Mouse (Mus musculus) forebrain, embryonic 14.5 days (tissue): Measurements from ENCODE around the gene Hsf5. TPM values are rescaled to one million over a fixed set of nuclear protein-coding genes. Genes with fewer than 3 reads are reported as not detected.
A peak's percentile ranks its signal among the peaks of the same experiment; 100 is the strongest.

Source experiments
- ATAC-seq: fragments of 200-750 bp; cut with Nextera tagmentation; 2 replicates; pipeline ENCODE4 v1.8.0; 2017; ENCODE audit warnings: mild to moderate bottlenecking, moderate library complexity
- DNase-seq: peaks from one replicate; pipeline ENCODE4 v3.0.0-alpha.2; 2015; ENCODE audit warnings: low spot score
- H3K27ac ChIP-seq: fragments of 300-500 bp; sonication (generic); 2 replicates; pipeline ENCODE4 v1.5.1; 2014; ENCODE audit warnings: low read depth, mild to moderate bottlenecking, control low read depth, low read length, moderate library complexity
- H3K27me3 ChIP-seq: fragments of 300-500 bp; sonication (generic); replicated peaks from 2 replicates; pipeline ENCODE4 v1.6.1; 2014; ENCODE audit warnings: low read length, control low read depth, mixed read lengths; ENCODE audit not compliant: control insufficient read depth, insufficient read depth
- H3K36me3 ChIP-seq: fragments of 300-500 bp; sonication (generic); 2 replicates; pipeline ENCODE4 v1.6.1; 2014; ENCODE audit warnings: low read length, control low read depth; ENCODE audit not compliant: control insufficient read depth, insufficient read depth
- H3K4me1 ChIP-seq: fragments of 300-500 bp; sonication (generic); 2 replicates; pipeline ENCODE4 v1.6.1; 2014; ENCODE audit warnings: antibody characterized with exemption, low read length, control low read depth; ENCODE audit not compliant: control insufficient read depth, insufficient read depth
- H3K4me2 ChIP-seq: fragments of 300-500 bp; sonication (generic); 2 replicates; pipeline ENCODE4 v1.6.1; 2014; ENCODE audit warnings: mild to moderate bottlenecking, control low read depth, low read length
- H3K4me3 ChIP-seq: fragments of 300-500 bp; sonication (generic); 2 replicates; pipeline ENCODE4 v1.5.1; 2014; ENCODE audit warnings: low read depth, low read length, control low read depth
- H3K9ac ChIP-seq: fragments of 300-500 bp; sonication (generic); 2 replicates; pipeline ENCODE4 v1.6.1; 2014; ENCODE audit warnings: mild to moderate bottlenecking, low read length, control low read depth, moderate library complexity
- H3K9me3 ChIP-seq: fragments of 300-500 bp; sonication (generic); replicated peaks from 2 replicates; pipeline ENCODE4 v1.6.1; 2016; ENCODE audit warnings: low read length, control low read depth, mixed read lengths; ENCODE audit not compliant: control insufficient read depth
- WGBS: fragments of 180-500 bp; shearing (Covaris S2); extraction: QIAGEN DNeasy Blood & Tissue Kit; methylation state at CpG from one replicate; pipeline ENCODE4 v1.1.7; 2014; 5-methylcytosine and 5-hydroxymethylcytosine counted together
- polyA plus RNA-seq: library from polyadenylated mRNA; unstranded; fragments of >200 nt; fragmentation: Nextera tagmentation; extraction: Ambion mirVana; gene quantifications from 2 replicates; pipeline ENCODE4 v1.2.1, GENCODE M21; 2014

Hsf5 gene
- polyA plus RNA-seq, 1 experiment from 2014 or later = 0.36 TPM

DNA sequence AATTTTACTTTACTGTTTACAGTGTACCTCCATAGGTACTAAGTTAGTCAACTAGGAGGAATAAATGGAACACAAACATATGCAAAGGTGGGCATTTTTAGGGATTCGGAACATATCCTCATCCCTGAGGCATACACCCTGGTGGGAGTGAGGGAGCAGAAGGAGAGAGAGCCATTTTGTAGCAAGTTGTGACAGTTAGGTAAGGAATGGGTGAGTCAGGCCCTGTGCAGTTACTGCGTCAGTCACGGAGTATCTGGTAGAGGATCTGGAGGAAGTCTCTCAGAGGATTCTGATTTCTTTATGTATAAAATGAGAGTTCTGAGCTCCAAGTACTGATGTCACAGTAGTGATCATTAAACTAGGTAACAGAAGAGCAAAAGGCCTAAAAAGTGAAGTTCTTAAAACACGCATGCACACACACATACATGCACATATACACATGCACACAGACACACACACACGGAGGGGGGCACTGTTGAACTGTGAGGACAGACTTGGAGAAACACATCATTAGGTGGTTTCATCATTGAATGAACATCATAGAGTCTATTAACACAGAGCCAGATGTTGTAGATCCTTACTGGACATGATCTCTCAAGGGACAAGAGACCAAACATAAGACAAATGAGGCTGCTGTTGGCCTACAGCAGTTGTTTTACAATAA lies 29.6 kb upstream of the Hsf5 start:
- Histone ChIP-seq H3K27ac (no peak overlapping the region), H3K27me3 (no peaks in the 10 kb centered on the region), H3K9ac (no peak overlapping the region), H3K36me3 (no peaks in the 10 kb centered on the region), H3K4me1 (peaks cover 5% of the 10 kb centered on the region), H3K4me3 (no peak overlapping the region), H3K9me3 (no peaks in the 10 kb centered on the region), H3K4me2 (no peak overlapping the region)
- DNase-seq (no peak), ATAC-seq (no peak)
- WGBS = 95% methylated on average over 5 of the region's 5 CpGs

DNA sequence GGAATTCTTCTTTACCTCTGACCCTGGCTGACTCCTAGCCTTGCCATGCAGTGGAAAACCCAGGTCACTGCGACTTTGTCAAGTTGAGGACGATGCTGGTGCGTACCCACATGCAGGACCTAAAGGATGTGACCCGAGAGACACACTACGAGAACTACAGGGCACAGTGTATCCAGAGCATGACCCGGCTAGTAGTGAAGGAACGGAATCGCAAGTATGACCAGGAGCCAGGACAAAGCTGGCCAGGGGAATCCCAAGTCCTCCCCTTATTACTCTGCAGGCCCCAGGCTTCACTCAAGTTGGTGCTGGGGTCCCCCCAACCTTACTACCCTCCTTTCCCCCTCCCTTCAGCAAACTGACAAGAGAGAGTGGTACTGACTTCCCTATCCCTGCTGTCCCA lies 27.4 kb upstream of the Hsf5 start:
- no peaks in the 10 kb centered on the region for H3K9me3 ChIP-seq
- no peak overlapping the region for H3K9ac ChIP-seq
- ATAC-seq (no peak), DNase-seq (no peak)
- peaks cover 3% of the 10 kb centered on the region; the same call in 1 of the 2 replicates for H3K36me3 ChIP-seq
- 93% methylated on average over 8 of the region's 8 CpGs for WGBS
- H3K27me3 ChIP-seq = no peaks in the 10 kb centered on the region
- no peak overlapping the region for H3K4me3 ChIP-seq
- no peak overlapping the region for H3K27ac ChIP-seq
- peaks cover 16% of the 10 kb centered on the region for H3K4me1 ChIP-seq
- no peak overlapping the region for H3K4me2 ChIP-seq

DNA sequence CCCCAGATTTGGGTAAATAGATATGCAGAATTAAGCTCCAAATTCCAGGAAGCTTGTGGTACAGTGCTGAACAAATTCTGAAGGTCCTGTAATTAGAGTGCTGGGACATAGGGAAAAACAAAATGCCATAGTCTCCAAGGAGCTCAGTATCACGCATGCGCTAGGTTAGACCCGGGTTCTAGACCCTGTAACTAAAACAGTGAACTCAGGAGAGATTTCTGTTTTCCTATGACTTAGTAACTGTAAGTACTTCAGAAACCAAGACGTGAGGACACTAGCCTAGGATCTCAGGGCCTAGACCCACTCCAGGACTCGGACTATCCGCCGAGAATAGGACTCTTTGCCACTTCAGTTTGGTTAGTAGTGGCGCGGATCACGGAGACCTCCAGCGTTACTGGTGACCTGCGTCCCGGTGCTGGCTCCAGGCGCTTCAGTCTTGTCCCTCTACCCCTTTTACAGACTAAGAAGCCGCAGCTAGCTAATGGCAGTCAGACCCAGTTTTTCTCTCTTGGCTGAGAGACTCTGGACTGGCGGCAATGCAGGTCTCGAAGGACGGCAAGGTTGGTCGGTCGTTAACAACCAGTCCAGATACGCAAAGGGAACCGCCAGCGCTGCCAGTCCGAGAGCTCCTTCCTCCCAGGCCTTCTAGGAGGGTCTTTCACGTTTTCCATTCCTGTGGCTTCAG lies 26.0 kb upstream of the Hsf5 start:
- Histone ChIP-seq H3K4me3 (peak overlapping the region; percentile 78), H3K9me3 (no peaks in the 10 kb centered on the region), H3K4me2 (peak overlapping the region; percentile 92), H3K36me3 (peaks cover 3% of the 10 kb centered on the region; the same call in 1 of the 2 replicates), H3K27me3 (no peaks in the 10 kb centered on the region), H3K4me1 (peaks cover 16% of the 10 kb centered on the region), H3K9ac (peak overlapping the region; percentile 90), H3K27ac (peak overlapping the region; percentile 76)
- WGBS = 2% methylated on average over 25 of the region's 25 CpGs
- ATAC-seq (no peak), DNase-seq (peak; percentile 33)

DNA sequence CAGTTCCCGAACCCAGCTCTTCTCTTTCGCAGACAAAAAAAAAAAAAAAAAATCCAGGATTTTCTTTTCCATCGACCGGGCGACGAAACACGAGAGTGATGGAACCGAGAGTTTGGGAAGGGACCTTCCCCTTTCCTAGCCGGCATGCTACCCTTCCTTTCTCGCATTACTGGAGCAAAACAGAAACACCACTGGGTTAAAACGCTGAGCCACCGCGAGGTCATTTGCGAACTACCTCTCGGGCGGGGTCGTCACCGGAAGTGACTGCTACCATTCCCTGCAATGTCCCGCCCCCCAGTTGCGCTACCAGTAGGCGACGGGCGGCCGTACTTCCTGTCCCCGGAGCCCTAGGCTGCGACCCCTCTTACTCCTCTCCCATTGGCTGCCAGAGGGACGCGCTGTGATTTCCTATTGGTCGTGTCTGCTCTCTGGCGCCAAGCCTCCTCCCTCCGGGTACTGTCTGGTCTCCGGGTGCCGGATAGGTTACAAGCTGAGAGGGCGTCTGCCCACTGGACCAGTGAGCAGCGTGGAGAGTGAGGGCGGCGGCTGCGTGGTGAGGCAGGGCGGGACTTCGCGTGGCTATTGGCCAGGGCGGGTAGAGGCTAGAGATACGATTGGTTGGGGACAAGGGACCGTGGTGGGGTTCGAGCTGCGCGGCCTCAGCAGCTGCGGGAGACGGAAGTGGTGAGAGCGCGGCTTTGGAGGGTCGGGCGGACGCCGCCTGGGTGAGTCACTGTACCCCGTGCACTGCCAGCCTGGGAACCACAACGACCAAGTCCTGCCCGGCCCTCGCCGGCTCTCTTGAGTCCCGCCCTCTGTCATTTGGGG lies 25.2 kb upstream of the Hsf5 start, which contains the start of gene Mtmr4:
Gene Mtmr4 (plus strand): TSS at position 637 of the 828 bp plus-strand sequence.
- peaks cover 17% of the 10 kb centered on the region for H3K4me1 ChIP-seq
- H3K4me3 ChIP-seq = peak within 1 kb of the TSS; percentile 78
- H3K27me3 ChIP-seq = no peaks in the 10 kb centered on the region
- H3K9me3 ChIP-seq = no peaks in the 10 kb centered on the region
- WGBS = under 1% methylated on average over 55 of the region's 61 CpGs
- ATAC-seq (peak; percentile 97), DNase-seq (peak; percentile 100)
- peak within 1 kb of the TSS; percentile 92 for H3K4me2 ChIP-seq
- peak within 1 kb of the TSS; percentile 90 for H3K9ac ChIP-seq
- peaks cover 3% of the 10 kb centered on the region; the same call in 1 of the 2 replicates for H3K36me3 ChIP-seq
- peak within 1 kb of the TSS; percentile 93 for H3K27ac ChIP-seq

DNA sequence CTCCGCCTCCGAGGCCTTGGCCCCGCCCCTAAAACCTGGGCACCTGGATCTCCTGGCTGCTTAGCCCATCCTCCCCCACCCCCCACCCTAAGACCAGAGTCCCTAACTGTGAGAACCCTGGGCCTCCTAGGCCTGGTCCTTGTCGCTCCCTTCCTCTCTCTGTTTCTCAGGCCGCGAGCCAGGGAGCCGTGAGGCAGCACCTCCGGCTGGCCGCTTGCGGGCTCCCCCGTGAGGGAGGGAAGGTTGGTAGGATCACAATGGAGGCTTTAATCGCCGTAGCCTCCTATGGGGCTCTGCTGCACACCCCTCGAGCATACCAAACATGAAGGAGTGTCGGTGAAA lies 24.6 kb upstream of the Hsf5 start:
- Histone ChIP-seq H3K9ac (peak overlapping the region; percentile 78), H3K4me1 (peaks cover 21% of the 10 kb centered on the region), H3K4me2 (peak overlapping the region; percentile 79), H3K4me3 (peak overlapping the region; percentile 78), H3K27ac (peak overlapping the region; percentile 93), H3K27me3 (no peaks in the 10 kb centered on the region), H3K36me3 (peaks cover 7% of the 10 kb centered on the region), H3K9me3 (no peaks in the 10 kb centered on the region)
- DNase-seq (no peak), ATAC-seq (no peak)
- WGBS = under 1% methylated on average over 15 of the region's 15 CpGs

DNA sequence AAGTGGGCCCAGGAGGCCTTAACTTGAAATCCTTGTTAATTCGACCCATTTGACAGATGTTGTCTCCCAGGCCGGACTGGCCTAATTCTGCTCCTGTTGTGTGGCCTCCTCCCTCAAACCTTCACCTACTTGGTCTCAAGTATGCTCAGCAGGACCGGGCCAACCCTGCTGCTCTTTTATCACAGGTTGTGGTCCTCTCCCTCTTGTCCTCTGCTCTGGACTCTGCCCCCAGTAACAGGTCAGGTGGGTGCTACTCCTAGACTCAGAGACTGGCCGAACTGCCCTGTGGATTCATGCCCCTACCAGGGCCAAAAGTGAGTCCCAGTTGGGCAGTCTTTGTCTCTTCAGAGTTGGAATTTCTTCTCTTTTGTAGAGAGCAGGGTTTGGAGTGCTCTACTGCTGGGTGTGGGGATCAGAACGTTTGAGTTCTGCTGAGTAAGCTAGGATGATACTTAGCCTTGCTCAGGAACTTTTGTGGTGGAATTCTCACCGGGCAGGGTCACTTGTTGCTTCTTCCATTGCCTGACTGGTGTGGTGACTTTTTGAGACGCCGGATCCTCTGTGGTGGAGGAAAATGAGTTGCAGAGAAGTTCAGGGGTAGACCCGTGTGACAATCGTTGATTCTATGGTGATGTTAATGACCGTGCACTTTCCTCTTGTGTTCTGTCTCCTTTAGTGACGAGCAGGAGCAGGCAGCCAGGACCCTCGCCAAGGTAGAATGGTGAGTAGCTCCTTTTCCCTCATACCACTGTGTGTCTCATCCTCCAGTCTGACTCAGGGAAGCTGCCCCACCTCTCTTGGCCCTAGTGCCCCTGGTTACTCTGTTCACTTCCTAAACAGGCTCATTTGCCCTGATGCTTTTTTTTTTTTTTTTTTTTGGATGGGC lies 24.0 kb upstream of the Hsf5 start:
- peak overlapping the region; percentile 78 for H3K9ac ChIP-seq
- no peaks in the 10 kb centered on the region for H3K9me3 ChIP-seq
- peak overlapping the region; percentile 93; the same call in 1 of the 2 replicates for H3K27ac ChIP-seq
- H3K4me3 ChIP-seq = peak overlapping the region; percentile 78
- DNase-seq (no peak), ATAC-seq (no peak)
- 38% methylated on average over 13 of the region's 13 CpGs for WGBS
- peak overlapping the region; percentile 79 for H3K4me2 ChIP-seq
- no peaks in the 10 kb centered on the region for H3K27me3 ChIP-seq
- H3K36me3 ChIP-seq = peaks cover 13% of the 10 kb centered on the region
- H3K4me1 ChIP-seq = peaks cover 21% of the 10 kb centered on the region

DNA sequence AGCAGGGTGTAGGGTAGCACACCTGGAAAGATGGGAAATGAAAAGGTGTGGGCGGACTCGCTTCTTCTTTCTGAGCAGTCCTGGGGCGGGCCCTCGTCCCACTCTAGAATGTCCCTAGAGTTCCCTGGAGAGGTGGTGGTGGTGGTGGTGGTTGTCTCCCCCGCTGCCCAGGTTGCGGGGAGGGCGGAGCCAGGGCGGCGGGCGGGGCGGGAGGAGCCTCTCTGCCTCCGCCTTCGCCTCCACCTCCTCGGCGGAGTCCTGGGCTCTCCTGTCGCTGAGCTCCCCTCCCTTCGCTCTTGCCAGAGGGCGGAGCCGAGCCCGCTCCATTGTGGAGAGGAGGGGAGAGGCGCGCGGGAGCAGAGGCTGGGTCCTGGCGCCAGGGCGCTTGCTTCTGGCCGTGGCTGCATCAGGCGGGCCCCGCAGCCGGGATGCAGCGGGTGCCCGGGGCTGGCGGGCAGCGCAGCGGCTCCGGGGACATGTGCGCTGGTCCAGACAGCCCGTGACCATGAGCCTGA lies 21.6 kb upstream of the Hsf5 start:
- Histone ChIP-seq H3K4me2 (peak overlapping the region; percentile 85), H3K9me3 (no peaks in the 10 kb centered on the region), H3K27ac (peak overlapping the region; percentile 86), H3K36me3 (peaks cover 37% of the 10 kb centered on the region), H3K27me3 (no peaks in the 10 kb centered on the region), H3K9ac (peak overlapping the region; percentile 97), H3K4me1 (peaks cover 21% of the 10 kb centered on the region), H3K4me3 (peak overlapping the region; percentile 89)
- DNase-seq (peak; percentile 95), ATAC-seq (peak; percentile 60)
- WGBS = 2% methylated on average over 21 of the region's 37 CpGs

DNA sequence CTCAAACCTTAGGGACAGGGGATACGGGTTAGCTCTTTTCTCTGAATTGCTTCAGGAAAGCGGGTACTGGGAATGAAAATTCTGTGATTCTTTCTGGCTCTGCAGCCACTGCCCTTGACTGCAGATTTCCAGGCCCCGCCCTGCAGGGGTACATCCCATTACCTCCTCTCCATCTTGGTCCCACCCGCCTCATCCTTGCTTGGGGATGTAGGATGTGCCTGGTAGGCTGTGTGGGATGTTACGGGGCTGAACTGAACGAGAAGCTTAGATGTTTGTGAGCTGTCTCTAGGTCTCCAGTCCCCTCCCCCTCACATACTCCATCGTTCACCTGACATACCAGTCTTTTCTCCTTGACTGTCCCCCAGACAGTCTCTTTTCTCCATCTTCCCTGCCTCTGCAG lies 21.0 kb upstream of the Hsf5 start:
- H3K27ac ChIP-seq = peak overlapping the region; percentile 86
- peaks cover 16% of the 10 kb centered on the region for H3K4me1 ChIP-seq
- DNase-seq (peak; percentile 48), ATAC-seq (no peak)
- 4% methylated on average over 7 of the region's 7 CpGs for WGBS
- no peaks in the 10 kb centered on the region for H3K27me3 ChIP-seq
- H3K4me3 ChIP-seq = peak overlapping the region; percentile 89
- H3K4me2 ChIP-seq = peak overlapping the region; percentile 85
- peaks cover 43% of the 10 kb centered on the region for H3K36me3 ChIP-seq
- no peaks in the 10 kb centered on the region for H3K9me3 ChIP-seq
- peak overlapping the region; percentile 97 for H3K9ac ChIP-seq
